Mouse (Mus musculus) left cerebral cortex, postnatal 14 days (tissue): ENCODE results near the gene C130026I21Rik. TPM values are rescaled to one million over a fixed set of nuclear protein-coding genes. Genes with fewer than 3 reads are reported as not detected.
"Not testable (repeated sequence)": the region's sequence is repeated elsewhere in the genome, so short reads cannot be mapped to it uniquely, and the experiment has no call there.

Experiments used
- DNase-seq, 2 experiments: peaks; one replicate each; pipeline ENCODE4 v3.0.0; 2021 to 2022; ENCODE audit warnings: low spot score in 2 of 2, mixed read lengths in 1 of 2
- intact Hi-C: fragments of 180-260 bp; cut with DNase I; formaldehyde crosslinking; loops from one replicate; pipeline ENCODE4 v1.15.1; 2025
- long read RNA-seq, 2 experiments: library from polyadenylated mRNA; stranded (forward); transcript quantifications; one replicate each; pipeline ENCODE4 v2.0.0; 2021
- total RNA-seq, 2 experiments: library from RNA; stranded (reverse); gene quantifications; 2 replicates each; pipeline ENCODE4 v1.2.3; 2021

C130026I21Rik gene
- under 1 TPM; 0.49 to 0.79 TPM for total RNA-seq
- long read RNA-seq, experiment 1: 0 reads
- long read RNA-seq, experiment 2, partial matches to known transcripts: 0 of 1 reads
- long read RNA-seq, experiment 2, other reads (novel, unspliced or antisense): 1 of 1 reads

GRCm38 (mm10) chr1:85270466-85270865 lies at the start of gene C130026I21Rik:
Gene C130026I21Rik (minus strand): TSS chr1:85270566.
- intact Hi-C loops, DNase-seq: not testable (repeated sequence)

- DNase-seq: peak in 1 of 2 experiments; percentile 3
- intact Hi-C loops: not testable (repeated sequence)
These were observed 16.7 kb upstream of the C130026I21Rik start for GRCm38 (mm10) chr1:85287063-85287462.

GRCm38 (mm10) chr1:85276421-85276820 lies 6.1 kb upstream of the C130026I21Rik start:
- DNase-seq, intact Hi-C loops: not testable (repeated sequence)

- intact Hi-C loops: not testable (repeated sequence)
These were observed 11.7 kb downstream of the C130026I21Rik start for GRCm38 (mm10) chr1:85258634-85259033.

GRCm38 (mm10) chr1:85255217-85255616 lies 15.1 kb downstream of the C130026I21Rik start:
- intact Hi-C loops: not testable (repeated sequence)

More at GRCm38 (mm10) chr1:85258634-85259033, 11.7 kb downstream of the C130026I21Rik start:
- not testable (repeated sequence) for DNase-seq

GRCm38 (mm10) chr1:85251211-85251610 lies 19.2 kb downstream of the C130026I21Rik start:
- intact Hi-C loops, DNase-seq: not testable (repeated sequence)

More at GRCm38 (mm10) chr1:85255217-85255616, 15.1 kb downstream of the C130026I21Rik start:
- DNase-seq: not testable (repeated sequence)

- intact Hi-C loops, DNase-seq: not testable (repeated sequence)
These were observed 21.4 kb downstream of the C130026I21Rik start for GRCm38 (mm10) chr1:85248985-85249384.

GRCm38 (mm10) chr1:85246776-85247460 lies 23.4 kb downstream of the C130026I21Rik start:
- DNase-seq, intact Hi-C loops: not testable (repeated sequence)

- DNase-seq, intact Hi-C loops: not testable (repeated sequence)
These were observed 24.1 kb downstream of the C130026I21Rik start for GRCm38 (mm10) chr1:85246266-85246665.

- DNase-seq, intact Hi-C loops: not testable (repeated sequence)
These were observed 25.4 kb downstream of the C130026I21Rik start for GRCm38 (mm10) chr1:85244941-85245340.

GRCm38 (mm10) chr1:85243023-85243422 lies 27.3 kb downstream of the C130026I21Rik start:
- DNase-seq, intact Hi-C loops: not testable (repeated sequence)

GRCm38 (mm10) chr1:85239018-85239775 lies 31.2 kb downstream of the C130026I21Rik start:
- intact Hi-C loops, DNase-seq: not testable (repeated sequence)

- intact Hi-C loops, DNase-seq: not testable (repeated sequence)
These were observed 63.8 kb downstream of the C130026I21Rik start for GRCm38 (mm10) chr1:85206531-85206930.

GRCm38 (mm10) chr1:85199523-85199922 lies 70.8 kb downstream of the C130026I21Rik start:
- DNase-seq, intact Hi-C loops: not testable (repeated sequence)

- DNase-seq, intact Hi-C loops: not testable (repeated sequence)
These were observed 71.6 kb downstream of the C130026I21Rik start for GRCm38 (mm10) chr1:85198647-85199350.

GRCm38 (mm10) chr1:85196732-85197131 lies 73.6 kb downstream of the C130026I21Rik start:
- DNase-seq, intact Hi-C loops: not testable (repeated sequence)

- intact Hi-C loops, DNase-seq: not testable (repeated sequence)
These were observed 76.6 kb downstream of the C130026I21Rik start for GRCm38 (mm10) chr1:85193761-85194160.

- DNase-seq, intact Hi-C loops: not testable (repeated sequence)
These were observed 88.4 kb downstream of the C130026I21Rik start for GRCm38 (mm10) chr1:85181981-85182380.

GRCm38 (mm10) chr1:85178971-85179370 lies 91.4 kb downstream of the C130026I21Rik start:
- intact Hi-C loops, DNase-seq: not testable (repeated sequence)
